Mouse (Mus musculus): ENCODE results near the gene Akr1b7. TPM values are rescaled to one million over a fixed set of nuclear protein-coding genes. Genes with fewer than 3 reads are reported as not detected.

Gene Akr1b7
- polyA plus RNA-seq (2014; fragmentation: Illumina TruSeq; extraction: RNeasy Lipid Tissue Mini Kit (QIAGEN cat#74804); ENCODE audit: low read depth, low replicate concordance): 2,659 TPM

DNA sequence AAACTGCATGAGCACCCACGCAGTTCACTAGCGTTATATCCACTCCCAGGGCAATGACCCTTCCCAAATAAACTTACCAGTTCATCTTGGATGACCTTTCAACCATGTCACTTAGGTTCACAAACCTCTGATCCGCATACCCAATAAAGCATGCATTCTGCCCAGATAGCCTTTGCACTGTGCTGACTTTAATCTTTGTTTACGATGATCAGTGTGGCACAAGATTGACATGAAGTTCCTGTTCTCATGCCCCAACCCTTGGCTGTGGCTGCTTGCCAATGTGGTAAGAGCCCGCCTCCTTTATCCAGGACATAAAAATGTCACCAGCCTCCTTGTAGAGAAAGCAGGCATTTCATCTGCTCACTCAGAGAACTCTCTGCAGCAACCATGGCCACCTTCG lies at the start of gene Akr1b7:
Gene Akr1b7 (plus strand): TSS at position 312 of the 400 bp plus-strand sequence.

DNA sequence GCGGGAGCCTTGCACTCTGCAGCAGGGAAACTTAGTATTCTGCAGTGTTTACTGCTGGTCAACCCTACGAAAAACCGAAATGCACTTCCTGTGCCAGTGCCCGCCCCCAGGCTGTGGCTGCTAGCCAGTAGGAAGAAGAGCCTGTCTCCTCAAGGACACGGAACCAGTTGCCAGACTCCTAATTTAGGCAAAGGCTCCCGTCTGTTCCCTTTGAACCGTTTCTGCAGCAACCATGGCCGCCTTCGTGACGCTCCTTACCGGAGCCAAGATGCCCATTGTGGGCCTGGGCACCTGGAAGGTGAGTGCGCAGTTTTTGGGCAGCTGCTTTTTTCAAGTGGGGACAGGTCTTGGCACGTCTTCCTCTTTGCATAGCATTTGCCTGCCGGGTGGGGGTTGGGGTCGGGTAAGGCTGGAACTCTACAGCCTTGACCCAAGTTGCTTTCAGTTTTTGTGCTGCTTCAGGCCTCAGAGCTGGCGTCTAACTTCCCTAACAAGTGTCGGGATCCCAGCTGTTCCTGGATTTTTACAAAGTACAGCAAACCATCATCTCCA lies 27.9 kb upstream of the Akr1b7 start, which contains the start of gene Akr1b10:
Gene Akr1b10 (plus strand): TSS at position 109 of the 552 bp plus-strand sequence.

Other genes with a start within 250 kb of the Akr1b7 start
- gene Slc35b4, start 235.2 kb upstream of the Akr1b7 start, polyA plus RNA-seq (2014; fragmentation: Illumina TruSeq; extraction: RNeasy Lipid Tissue Mini Kit (QIAGEN cat#74804); ENCODE audit: low read depth, low replicate concordance): 19.2 TPM
- gene Akr1b3, start 94.9 kb upstream of the Akr1b7 start, polyA plus RNA-seq (2014; fragmentation: Illumina TruSeq; extraction: RNeasy Lipid Tissue Mini Kit (QIAGEN cat#74804); ENCODE audit: low read depth, low replicate concordance): 261 TPM
- gene Akr1b8, start 58.2 kb upstream of the Akr1b7 start, polyA plus RNA-seq (2014; fragmentation: Illumina TruSeq; extraction: RNeasy Lipid Tissue Mini Kit (QIAGEN cat#74804); ENCODE audit: low read depth, low replicate concordance): 32.2 TPM
- 122 TPM for gene Akr1b10, start 28.1 kb upstream of the Akr1b7 start, polyA plus RNA-seq (2014; fragmentation: Illumina TruSeq; extraction: RNeasy Lipid Tissue Mini Kit (QIAGEN cat#74804); ENCODE audit: low read depth, low replicate concordance)
- gene Bpgm, start 63.9 kb downstream of the Akr1b7 start, polyA plus RNA-seq (2014; fragmentation: Illumina TruSeq; extraction: RNeasy Lipid Tissue Mini Kit (QIAGEN cat#74804); ENCODE audit: low read depth, low replicate concordance): 22.5 TPM
- 217 TPM for gene Cald1, start 186.2 kb downstream of the Akr1b7 start, polyA plus RNA-seq (2014; fragmentation: Illumina TruSeq; extraction: RNeasy Lipid Tissue Mini Kit (QIAGEN cat#74804); ENCODE audit: low read depth, low replicate concordance)

Data from adrenal gland, adult 10 weeks (tissue).